10 mouse cellular contexts compared by ENCODE assay signal in genomic region chr9:62286967-62287632, GRCm38 (mm10). TPM values are rescaled to one million over a fixed set of nuclear protein-coding genes. Genes with fewer than 3 reads are reported as not detected.
DNase-seq lines count a peak whose midpoint lies in the region; ATAC-seq and TF ChIP-seq lines count a peak whose summit lies in the region.
"Had no signal": no experiment of that assay in that cellular context is flagged by ENCODE, and none has a peak within 500 bp of the region (broad histone marks: within the 10 kb centered on the region; RNA-seq: fewer than 3 reads in every experiment).

No protein-coding gene starts in this region.

- no peak overlapping the region for H3K4me3 ChIP-seq in small intestine, adult 2 months (ENCODE audit: low read depth, low read length)
- H3K4me3 ChIP-seq: liver, embryonic 13.5 days had no signal

- TF ChIP-seq CTCF in small intestine, adult 2 months (IDR thresholded peaks at IDR 0.05; ENCODE audit: extremely low read depth, insufficient read length, insufficient replicate concordance, low read depth, low read length) = peak; percentile 64; the same call in 1 of the 2 replicates

- H3K27ac ChIP-seq in small intestine, adult 2 months (ENCODE audit: insufficient read depth, low read depth, low read length) = no peak overlapping the region
- H3K27ac ChIP-seq: liver, embryonic 13.5 days had no signal

- 35% methylated on average over 4 of the region's 4 CpGs for WGBS in large intestine, adult 2 months
- 35% methylated on average over 4 of the region's 4 CpGs for WGBS in small intestine, adult 2 months

- no peak for ATAC-seq in cerebellum, adult (ENCODE audit: insufficient number of reproducible peaks, low FRiP score, low TSS enrichment)

- no peaks in the 10 kb centered on the region for H3K4me1 ChIP-seq in small intestine, adult 2 months (ENCODE audit: control insufficient read depth, insufficient read depth, insufficient read length, low read length)
- H3K4me1 ChIP-seq: liver, embryonic 13.5 days had no signal

- H3K36me3 ChIP-seq in small intestine, adult 2 months (ENCODE audit: control insufficient read depth, insufficient read depth, low read length) = no peaks in the 10 kb centered on the region
- H3K36me3 ChIP-seq: liver, embryonic 13.5 days had no signal

- peak; percentile 68 for DNase-seq in cerebellum, adult 11 months
- DNase-seq in B cell, adult 2 months = peak; percentile 80 to 84
- DNase-seq in brain, adult 2 months (ENCODE audit: low read depth, low spot score) = peak; percentile 92
- peak; percentile 34 for DNase-seq in fibroblast of lung, adult 2 months (ENCODE audit: low read depth)
- peak; percentile 57 for DNase-seq in large intestine, adult 2 months (ENCODE audit: low read depth, low spot score)
- peak; percentile 87 for DNase-seq in lung, postnatal 10 days
- DNase-seq: liver, embryonic 13.5 days had no signal

- H3K27me3 ChIP-seq in small intestine, adult 2 months (ENCODE audit: control insufficient read depth, insufficient read depth, low read length) = no peaks in the 10 kb centered on the region
- H3K27me3 ChIP-seq: liver, embryonic 13.5 days had no signal

- no peak for TF ChIP-seq POLR2A in small intestine, adult 2 months (IDR thresholded peaks at IDR 0.05; ENCODE audit: low read depth, low read length)

RNA-seq across cellular contexts. Expression of gene Spesp1, which starts 5.1 kb away (rescaled TPM):
- not detected in 2 replicates for polyA plus RNA-seq in large intestine, adult 2 months (2012; rRNA removed)
- not detected in 2 replicates for polyA plus RNA-seq in small intestine, adult 2 months (2012; rRNA removed)
- polyA plus RNA-seq: C2C12; liver, embryonic 13.5 days had no signal

RNA-seq across cellular contexts. Expression of gene Anp32a, which starts 54.0 kb away (rescaled TPM):
- polyA plus RNA-seq in large intestine, adult 2 months (2012; rRNA removed) = 13.2 and 15.1 TPM in 2 replicates
- 2.4 and 4.7 TPM in 2 replicates for polyA plus RNA-seq in small intestine, adult 2 months (2012; rRNA removed)

Comparison
In these comparisons a context has a peak if more than half of its experiments do, and no peak if none do; other contexts are left out.
1. DNase-seq: peak in every context shown above with its lines; median percentile 92 in brain, adult 2 months; 87 in lung, postnatal 10 days; 82 in B cell, adult 2 months; 68 in cerebellum, adult 11 months; 57 in large intestine, adult 2 months; 34 in fibroblast of lung, adult 2 months.